Mouse (Mus musculus): Measurements from ENCODE around the gene Mcoln2. TPM values are rescaled to one million over a fixed set of nuclear protein-coding genes. Genes with fewer than 3 reads are reported as not detected.

Mcoln2 gene
- polyA plus RNA-seq, 1 experiment from 2014 or later, result 0.57 TPM

- Histone ChIP-seq H3K4me1 (no peaks in the 10 kb centered on the region), H3K4me3 (no peak overlapping the region), H3K27me3 (replicated peaks) (no peaks in the 10 kb centered on the region), H3K27ac (replicated peaks) (no peak overlapping the region), H3K4me2 (no peak overlapping the region), H3K36me3 (no peaks in the 10 kb centered on the region), H3K9ac (no peak overlapping the region), H3K9me3 (no peaks in the 10 kb centered on the region)
- WGBS, result 82% methylated on average over 4 of the region's 4 CpGs
- no peak for ATAC-seq (ENCODE audit: extremely low read depth, insufficient number of reproducible peaks, low FRiP score, low TSS enrichment)
Observed at GRCm38 (mm10) chr3:146162197-146162596, 12.6 kb downstream of the Mcoln2 start.

GRCm38 (mm10) chr3:146169356-146169755 is 19.7 kb downstream of the Mcoln2 start:
- H3K4me3 ChIP-seq, result no peak overlapping the region
- no peaks in the 10 kb centered on the region for H3K4me1 ChIP-seq

DNA sequence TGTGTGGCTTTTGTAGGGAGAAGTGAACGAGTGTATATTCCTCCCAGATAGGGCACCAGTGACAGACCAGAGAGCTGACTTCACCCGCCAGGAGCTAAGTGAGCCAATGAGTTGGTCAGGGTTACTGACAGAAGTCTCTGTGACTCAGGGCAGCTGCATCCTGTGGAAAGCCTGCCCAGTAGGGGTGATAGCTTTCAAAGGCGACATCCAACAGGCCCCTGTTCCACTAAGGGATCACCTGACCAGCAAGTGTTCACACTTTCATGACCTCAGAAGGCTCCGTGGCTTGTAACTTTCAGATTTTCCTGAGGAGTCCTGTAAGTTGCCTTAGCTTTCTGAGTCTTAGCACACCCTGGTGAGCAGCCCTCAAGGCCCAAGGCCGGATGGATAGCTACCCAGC is 23.4 kb downstream of the Mcoln2 start:
- no peaks in the 10 kb centered on the region for H3K27me3 ChIP-seq (replicated peaks)
- H3K4me2 ChIP-seq, result no peak overlapping the region
- no peak overlapping the region for H3K9ac ChIP-seq
- H3K36me3 ChIP-seq, result no peaks in the 10 kb centered on the region
- H3K4me3 ChIP-seq, result no peak overlapping the region
- H3K9me3 ChIP-seq, result no peaks in the 10 kb centered on the region
- no peak for ATAC-seq (ENCODE audit: extremely low read depth, insufficient number of reproducible peaks, low FRiP score, low TSS enrichment)
- no peak overlapping the region for H3K27ac ChIP-seq (replicated peaks)
- H3K4me1 ChIP-seq, result peaks cover 4% of the 10 kb centered on the region
- WGBS, result 50% methylated on average over 5 of the region's 5 CpGs

More at GRCm38 (mm10) chr3:146169356-146169755, 19.7 kb downstream of the Mcoln2 start:
- H3K4me2 ChIP-seq, result no peak overlapping the region
- ATAC-seq (ENCODE audit: extremely low read depth, insufficient number of reproducible peaks, low FRiP score, low TSS enrichment), result no peak
- no peaks in the 10 kb centered on the region for H3K36me3 ChIP-seq
- no peaks in the 10 kb centered on the region for H3K27me3 ChIP-seq (replicated peaks)
- no peak overlapping the region for H3K27ac ChIP-seq (replicated peaks)
- 77% methylated on average over 4 of the region's 4 CpGs for WGBS
- H3K9ac ChIP-seq, result no peak overlapping the region
- no peaks in the 10 kb centered on the region for H3K9me3 ChIP-seq

- Histone ChIP-seq H3K4me1 (peaks cover 10% of the 10 kb centered on the region), H3K9ac (no peak overlapping the region), H3K9me3 (no peaks in the 10 kb centered on the region), H3K4me2 (no peak overlapping the region), H3K27me3 (replicated peaks) (no peaks in the 10 kb centered on the region), H3K27ac (replicated peaks) (no peak overlapping the region), H3K36me3 (no peaks in the 10 kb centered on the region), H3K4me3 (no peak overlapping the region)
- 81% methylated on average over 9 of the region's 9 CpGs for WGBS
- ATAC-seq (ENCODE audit: extremely low read depth, insufficient number of reproducible peaks, low FRiP score, low TSS enrichment), result no peak
Observed at GRCm38 (mm10) chr3:146174215-146174614, 24.6 kb downstream of the Mcoln2 start.

DNA sequence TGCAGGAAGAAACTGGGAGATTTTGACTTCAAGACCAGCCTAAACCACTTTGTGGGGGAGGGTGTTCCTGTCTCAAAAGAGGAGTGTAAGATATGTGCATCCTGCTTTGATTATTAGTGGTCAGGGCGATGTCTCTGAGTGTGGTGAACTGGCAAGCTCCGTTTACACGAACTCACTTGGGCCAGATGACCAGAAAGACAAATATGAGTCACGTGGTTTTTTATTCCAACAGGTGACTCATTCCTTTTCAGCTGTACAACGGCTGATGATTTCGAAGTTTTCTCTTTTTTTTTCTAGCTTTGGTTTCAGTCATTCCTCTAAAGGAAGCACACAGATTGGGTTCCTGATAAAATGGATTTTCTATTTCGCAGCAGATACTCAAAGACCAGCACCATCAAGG is 27.7 kb downstream of the Mcoln2 start:
- Histone ChIP-seq H3K4me2 (peak overlapping the region; percentile 66), H3K36me3 (no peaks in the 10 kb centered on the region), H3K9ac (no peak overlapping the region), H3K27me3 (replicated peaks) (no peaks in the 10 kb centered on the region), H3K9me3 (no peaks in the 10 kb centered on the region), H3K4me1 (peaks cover 19% of the 10 kb centered on the region), H3K27ac (replicated peaks) (no peak overlapping the region), H3K4me3 (peak overlapping the region; percentile 38; the same call in 1 of the 2 replicates)
- WGBS, result 57% methylated on average over 7 of the region's 7 CpGs
- no peak for ATAC-seq (ENCODE audit: extremely low read depth, insufficient number of reproducible peaks, low FRiP score, low TSS enrichment)

DNA sequence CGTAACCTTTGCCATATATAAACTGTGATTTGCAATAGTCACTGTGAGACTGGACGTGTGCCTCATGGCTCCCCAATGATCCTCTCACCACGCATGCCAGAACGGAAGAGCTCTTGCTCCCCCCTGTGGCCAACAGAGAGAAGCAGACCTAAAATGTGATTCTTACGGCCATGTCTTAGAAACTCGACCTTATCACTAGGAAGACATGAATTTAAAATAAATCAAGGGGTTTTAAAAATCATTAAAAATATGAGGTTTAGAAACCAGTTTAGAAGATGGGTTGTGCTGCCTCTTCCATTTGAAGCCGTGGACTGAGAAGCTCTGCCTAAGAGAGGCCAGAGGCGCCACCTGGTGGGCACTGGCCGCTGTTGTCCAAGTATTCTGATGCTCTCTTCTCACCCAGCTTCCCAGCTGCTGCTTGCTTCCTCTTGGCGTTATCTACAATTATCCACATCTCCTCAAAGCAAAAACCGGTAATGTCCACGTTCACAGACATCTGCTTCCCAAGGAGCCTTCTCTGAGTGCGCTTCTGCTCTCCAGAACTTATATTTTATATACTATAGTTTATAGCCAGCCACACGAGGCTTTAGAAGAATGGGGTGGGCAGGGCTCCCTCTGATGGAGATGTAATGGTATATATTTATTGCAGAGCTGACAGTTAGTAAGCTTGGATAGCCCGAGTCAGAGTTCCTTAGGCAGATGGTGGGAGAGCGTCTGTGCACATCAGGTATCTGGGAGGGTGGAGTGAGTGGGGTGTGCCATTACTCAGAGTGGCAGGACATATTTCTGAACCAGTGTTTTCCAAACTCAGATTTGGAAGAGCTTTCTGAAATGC is 28.3 kb downstream of the Mcoln2 start:
- no peaks in the 10 kb centered on the region for H3K27me3 ChIP-seq (replicated peaks)
- no peaks in the 10 kb centered on the region for H3K9me3 ChIP-seq
- H3K36me3 ChIP-seq, result no peaks in the 10 kb centered on the region
- 5% methylated on average over 16 of the region's 16 CpGs for WGBS
- H3K4me2 ChIP-seq, result peak overlapping the region; percentile 66
- no peak overlapping the region for H3K9ac ChIP-seq
- H3K27ac ChIP-seq (replicated peaks), result no peak overlapping the region
- H3K4me3 ChIP-seq, result peak overlapping the region; percentile 38
- no peak for ATAC-seq (ENCODE audit: extremely low read depth, insufficient number of reproducible peaks, low FRiP score, low TSS enrichment)
- peaks cover 19% of the 10 kb centered on the region for H3K4me1 ChIP-seq

DNA sequence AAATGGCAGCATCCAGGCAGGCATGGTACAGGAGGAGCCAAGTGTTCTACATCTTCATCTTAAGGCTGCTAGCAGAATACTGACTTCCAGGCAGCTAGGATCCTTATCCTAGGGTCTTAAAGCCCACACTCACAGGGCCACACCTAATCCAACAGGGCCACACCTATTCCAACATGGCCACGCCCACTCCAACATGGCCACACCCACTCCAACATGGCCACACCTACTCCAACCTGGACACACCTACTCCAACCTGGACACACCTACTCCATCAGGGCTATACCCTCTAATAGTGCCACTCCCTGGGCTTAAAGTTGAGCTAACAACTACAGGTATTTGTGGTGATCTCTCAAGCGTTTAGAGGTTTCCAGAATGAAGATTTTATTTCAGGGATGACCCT is 30.7 kb downstream of the Mcoln2 start:
- H3K36me3 ChIP-seq, result no peaks in the 10 kb centered on the region
- 33% methylated on average over 2 of the region's 2 CpGs for WGBS
- no peak overlapping the region for H3K9ac ChIP-seq
- no peak overlapping the region for H3K4me3 ChIP-seq
- H3K27ac ChIP-seq (replicated peaks), result peak overlapping the region; percentile 65
- ATAC-seq (ENCODE audit: extremely low read depth, insufficient number of reproducible peaks, low FRiP score, low TSS enrichment), result no peak
- peaks cover 27% of the 10 kb centered on the region for H3K4me1 ChIP-seq
- peak overlapping the region; percentile 45 for H3K4me2 ChIP-seq
- no peaks in the 10 kb centered on the region for H3K9me3 ChIP-seq
- H3K27me3 ChIP-seq (replicated peaks), result no peaks in the 10 kb centered on the region

DNA sequence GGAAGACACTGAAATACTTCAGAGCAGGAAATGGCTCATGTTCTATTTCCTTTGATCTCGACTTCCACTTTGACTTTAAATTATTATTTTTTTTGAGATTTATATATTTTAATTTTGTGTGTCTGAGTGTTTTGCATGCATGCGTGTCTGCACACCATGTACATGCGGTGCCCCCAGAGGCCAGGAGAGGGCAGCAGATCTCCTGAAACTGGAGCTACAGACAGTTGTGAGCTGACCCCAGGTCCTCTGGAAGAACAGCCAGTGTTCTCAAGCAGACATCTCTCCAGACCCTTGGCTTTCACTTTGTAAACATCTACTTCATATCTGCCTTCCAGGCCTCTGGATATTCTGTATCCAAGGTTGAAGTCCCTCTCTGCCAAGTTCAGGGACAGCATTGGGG is 31.4 kb downstream of the Mcoln2 start:
- Histone ChIP-seq H3K27ac (replicated peaks) (no peak overlapping the region), H3K4me1 (peaks cover 33% of the 10 kb centered on the region), H3K4me2 (no peak overlapping the region), H3K4me3 (no peak overlapping the region), H3K36me3 (no peaks in the 10 kb centered on the region), H3K9ac (no peak overlapping the region), H3K9me3 (no peaks in the 10 kb centered on the region), H3K27me3 (replicated peaks) (no peaks in the 10 kb centered on the region)
- no peak for ATAC-seq (ENCODE audit: extremely low read depth, insufficient number of reproducible peaks, low FRiP score, low TSS enrichment)
- WGBS, result 38% methylated on average over 3 of the region's 3 CpGs

DNA sequence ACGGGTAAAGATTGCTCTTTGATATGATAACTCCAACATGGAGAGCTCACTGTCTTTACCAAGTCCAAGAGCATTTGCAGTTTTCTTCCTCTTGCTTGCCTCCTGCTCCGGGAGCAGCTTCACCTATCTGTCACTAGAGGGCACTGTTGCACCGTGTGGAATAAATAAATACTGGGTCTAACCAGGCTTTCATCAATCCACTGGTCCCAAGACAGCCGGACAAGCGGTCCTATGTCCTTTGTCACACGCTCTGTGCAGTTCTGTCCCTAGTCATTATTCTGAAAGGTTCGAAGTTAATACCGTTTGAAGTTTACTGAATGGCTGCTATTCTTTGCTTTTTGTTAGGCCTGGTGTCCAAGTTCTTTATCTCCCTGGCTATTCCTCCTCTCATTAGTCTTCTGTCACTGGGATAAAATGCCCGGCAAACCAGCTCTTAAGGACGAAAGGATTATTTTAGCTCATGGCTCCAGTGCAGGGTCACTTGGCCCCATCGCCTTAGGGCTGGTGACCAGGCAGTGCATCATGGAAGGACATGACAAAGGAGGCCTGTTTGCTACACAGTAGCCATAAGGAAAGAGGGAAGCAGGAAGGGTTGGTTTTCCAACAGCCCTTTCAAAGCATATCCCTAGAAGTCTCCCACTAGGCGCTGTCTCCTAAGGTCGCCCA is 35.5 kb downstream of the Mcoln2 start:
- Histone ChIP-seq H3K4me3 (no peak overlapping the region), H3K4me1 (peaks cover 17% of the 10 kb centered on the region), H3K9me3 (no peaks in the 10 kb centered on the region), H3K36me3 (no peaks in the 10 kb centered on the region), H3K27me3 (replicated peaks) (no peaks in the 10 kb centered on the region), H3K9ac (0 out of 2 replicates have a peak overlapping the region, but pooled peaks have one; percentile 33), H3K27ac (replicated peaks) (0 out of 2 replicates have a peak overlapping the region, but pooled peaks have one; percentile 20), H3K4me2 (peak overlapping the region; percentile 30)
- ATAC-seq (ENCODE audit: extremely low read depth, insufficient number of reproducible peaks, low FRiP score, low TSS enrichment), result no peak
- 19% methylated on average over 13 of the region's 13 CpGs for WGBS

- Histone ChIP-seq H3K9ac (no peak overlapping the region), H3K4me2 (no peak overlapping the region), H3K27me3 (replicated peaks) (no peaks in the 10 kb centered on the region), H3K27ac (replicated peaks) (no peak overlapping the region), H3K36me3 (no peaks in the 10 kb centered on the region), H3K4me3 (no peak overlapping the region), H3K4me1 (peaks cover 19% of the 10 kb centered on the region), H3K9me3 (no peaks in the 10 kb centered on the region)
- 86% methylated on average over 10 of the region's 10 CpGs for WGBS
- no peak for ATAC-seq (ENCODE audit: extremely low read depth, insufficient number of reproducible peaks, low FRiP score, low TSS enrichment)
Observed at GRCm38 (mm10) chr3:146186033-146186432, 36.4 kb downstream of the Mcoln2 start.

GRCm38 (mm10) chr3:146189933-146190332 is 40.3 kb downstream of the Mcoln2 start:
- Histone ChIP-seq H3K27ac (replicated peaks) (no peak overlapping the region), H3K4me2 (no peak overlapping the region), H3K4me1 (peaks cover 29% of the 10 kb centered on the region), H3K9ac (no peak overlapping the region), H3K36me3 (no peaks in the 10 kb centered on the region), H3K27me3 (replicated peaks) (no peaks in the 10 kb centered on the region), H3K9me3 (no peaks in the 10 kb centered on the region), H3K4me3 (no peak overlapping the region)
- no peak for ATAC-seq (ENCODE audit: extremely low read depth, insufficient number of reproducible peaks, low FRiP score, low TSS enrichment)
- WGBS, result 66% methylated on average over 10 of the region's 10 CpGs
